Mouse (Mus musculus): ENCODE results near the gene C77080. TPM values are rescaled to one million over a fixed set of nuclear protein-coding genes. Genes with fewer than 3 reads are reported as not detected.
A peak's percentile ranks its signal among the peaks of the same experiment; 100 is the strongest.
"Not testable (repeated sequence)": the region's sequence is repeated elsewhere in the genome, so short reads cannot be mapped to it uniquely, and the experiment has no call there.

Gene C77080
- total RNA-seq, 1 experiment from 2014 or later: 2.7 TPM

DNA sequence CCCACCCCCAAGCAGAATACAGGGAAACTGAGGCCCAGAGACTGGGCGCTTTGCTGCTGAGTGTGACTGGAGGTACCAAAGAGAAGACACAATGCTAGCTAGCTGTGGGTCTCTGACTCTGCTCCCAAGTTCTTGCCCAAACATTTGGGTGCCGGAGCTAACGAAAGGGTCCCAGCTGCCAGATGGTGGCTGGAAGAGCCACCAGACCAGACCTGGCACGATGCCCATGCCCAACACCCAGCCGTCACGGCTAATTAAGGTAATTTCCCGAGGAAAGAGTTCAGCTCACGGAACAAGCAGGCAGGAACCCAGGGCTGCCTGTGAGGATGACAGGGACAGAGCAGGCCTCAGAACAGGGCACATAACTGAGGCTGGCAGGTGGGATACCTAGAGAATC, 33.2 kb downstream of the C77080 start:
- no peak for ATAC-seq (replicated peaks in 1 of 2; ENCODE audit: insufficient read depth in 1 of 2, low FRiP score in 2 of 2, low TSS enrichment in 1 of 2, low read depth in 1 of 2, poor library complexity in 2 of 2, severe bottlenecking in 2 of 2)

DNA sequence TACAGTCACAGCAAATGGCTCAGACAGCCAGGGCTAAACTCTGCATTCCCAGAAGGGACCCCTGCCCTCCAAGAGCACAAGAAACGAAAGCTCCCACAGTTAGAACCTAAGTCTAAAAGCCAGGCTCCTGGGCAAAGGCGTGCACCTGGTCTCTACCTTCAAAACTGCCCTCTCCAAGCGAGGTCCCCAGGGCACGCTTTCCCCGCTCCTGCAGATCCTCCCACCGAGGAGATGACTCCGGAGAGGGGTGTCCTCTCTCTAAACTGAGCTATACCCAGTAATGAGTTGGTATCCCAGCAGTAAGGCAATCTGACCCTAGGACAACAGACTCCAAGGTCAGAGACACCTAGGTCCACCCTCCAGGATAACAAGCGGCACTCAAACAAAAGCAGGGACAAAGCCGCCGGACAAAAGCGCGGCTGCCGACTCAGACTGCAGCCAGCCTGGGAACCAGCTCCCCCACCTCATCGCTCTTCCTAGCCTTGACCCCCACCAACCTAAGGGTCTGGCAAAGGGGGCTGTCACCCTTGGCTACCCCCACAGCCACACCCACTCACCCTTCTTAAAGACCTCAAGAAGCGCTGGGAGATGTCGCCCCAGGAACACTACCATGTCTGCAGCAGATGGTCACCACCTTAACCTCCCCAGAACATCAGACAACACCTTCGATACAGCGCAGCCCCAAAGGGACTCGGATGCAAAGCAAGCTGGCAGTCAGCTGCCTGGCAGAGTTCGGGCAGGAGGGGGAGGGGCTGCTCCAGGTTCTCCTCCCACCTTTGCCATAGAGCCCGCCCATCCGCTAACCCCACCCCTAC, 33.8 kb downstream of the C77080 start:
- no peak for ATAC-seq (replicated peaks in 1 of 2; ENCODE audit: insufficient read depth in 1 of 2, low FRiP score in 2 of 2, low TSS enrichment in 1 of 2, low read depth in 1 of 2, poor library complexity in 2 of 2, severe bottlenecking in 2 of 2)

DNA sequence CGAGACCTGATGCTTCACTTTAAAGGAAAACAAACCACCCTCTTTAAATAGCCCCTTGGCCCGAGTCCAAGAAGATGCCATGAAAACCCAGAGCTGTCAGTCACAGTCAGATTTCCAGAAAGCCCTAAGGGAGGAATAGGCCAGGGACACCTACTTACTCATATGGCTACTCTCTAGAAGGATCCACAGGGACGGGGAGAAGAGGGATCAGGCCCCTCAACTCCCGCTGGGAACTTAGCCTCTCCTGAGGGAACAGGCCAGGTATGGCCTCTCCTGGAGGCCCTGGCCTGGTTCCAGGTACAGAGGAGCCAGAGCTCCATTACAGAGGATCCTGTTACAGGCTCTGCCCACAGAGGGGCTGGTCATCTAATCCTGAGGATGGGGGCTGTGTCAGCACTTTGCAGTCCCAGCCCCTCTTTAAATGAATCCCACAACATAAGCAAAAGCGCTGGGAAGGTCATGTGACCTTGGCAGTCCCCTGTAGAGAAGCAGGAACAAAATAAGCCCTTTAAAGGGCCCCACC, 34.7 kb downstream of the C77080 start:
- ATAC-seq (replicated peaks in 1 of 2; ENCODE audit: insufficient read depth in 1 of 2, low FRiP score in 2 of 2, low TSS enrichment in 1 of 2, low read depth in 1 of 2, poor library complexity in 2 of 2, severe bottlenecking in 2 of 2): no peak

DNA sequence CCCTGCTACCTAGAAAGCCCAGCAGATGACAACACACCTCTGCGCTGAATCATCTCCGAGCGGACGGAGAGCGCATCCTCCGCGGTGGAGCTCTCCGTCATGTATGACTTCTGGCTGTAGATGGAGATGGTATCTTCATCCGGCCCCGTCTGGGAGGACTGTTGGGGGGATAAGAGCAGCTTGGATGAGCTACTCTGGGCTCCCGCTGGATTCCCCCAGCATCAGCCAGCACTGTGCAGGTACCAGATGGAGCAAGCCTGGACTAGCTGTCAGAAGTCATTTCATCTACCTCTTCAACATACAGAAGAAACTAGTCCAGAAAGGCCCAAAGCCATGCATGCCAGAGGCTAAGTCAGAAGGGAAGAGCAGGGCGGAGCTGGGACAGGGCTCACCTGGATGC, 35.9 kb downstream of the C77080 start:
- ATAC-seq (replicated peaks in 1 of 2; ENCODE audit: insufficient read depth in 1 of 2, low FRiP score in 2 of 2, low TSS enrichment in 1 of 2, low read depth in 1 of 2, poor library complexity in 2 of 2, severe bottlenecking in 2 of 2): no peak

DNA sequence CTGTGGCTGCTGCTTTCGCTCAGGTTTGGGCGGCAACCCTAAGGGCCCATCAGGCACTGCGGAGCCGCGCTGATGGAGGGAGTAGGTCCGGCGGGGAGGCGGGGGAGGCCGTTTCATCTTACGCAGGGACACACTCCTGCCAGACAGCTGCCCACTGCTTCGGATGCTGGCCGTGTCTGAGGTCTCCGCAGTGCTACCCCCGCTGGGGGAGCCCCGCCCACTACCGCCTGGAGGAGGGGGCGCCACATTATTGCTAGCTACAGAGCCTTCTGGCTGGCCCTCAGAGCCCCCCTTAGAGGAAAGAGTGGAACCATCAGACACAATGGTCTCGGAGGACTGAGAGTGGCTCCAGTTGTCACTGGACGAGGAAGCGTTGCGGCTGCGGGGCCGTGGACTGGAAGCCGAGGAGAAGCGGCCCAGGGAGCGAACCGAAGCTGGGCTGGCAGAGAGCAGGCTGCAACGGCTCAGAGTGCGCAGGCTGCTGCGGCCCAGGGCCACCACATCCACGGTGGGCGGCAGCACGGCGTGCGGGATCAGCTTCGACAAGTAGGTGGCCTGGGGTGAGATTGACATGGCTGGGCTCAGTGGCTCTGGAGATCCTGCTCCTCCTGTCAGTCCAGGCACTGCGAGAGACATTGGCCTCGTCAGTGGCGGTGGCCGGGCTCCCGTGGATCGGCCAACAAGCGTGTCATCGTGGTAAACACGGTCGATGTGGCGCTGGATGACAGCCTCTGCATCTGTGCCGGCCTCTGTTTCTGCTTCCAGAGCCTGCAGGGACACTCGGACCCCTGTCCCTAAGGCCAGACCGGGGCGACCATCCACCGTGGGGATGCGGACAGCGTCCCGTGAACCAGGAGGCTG, 37.6 kb downstream of the C77080 start:
- no peak for ATAC-seq (replicated peaks in 1 of 2; ENCODE audit: insufficient read depth in 1 of 2, low FRiP score in 2 of 2, low TSS enrichment in 1 of 2, low read depth in 1 of 2, poor library complexity in 2 of 2, severe bottlenecking in 2 of 2)

DNA sequence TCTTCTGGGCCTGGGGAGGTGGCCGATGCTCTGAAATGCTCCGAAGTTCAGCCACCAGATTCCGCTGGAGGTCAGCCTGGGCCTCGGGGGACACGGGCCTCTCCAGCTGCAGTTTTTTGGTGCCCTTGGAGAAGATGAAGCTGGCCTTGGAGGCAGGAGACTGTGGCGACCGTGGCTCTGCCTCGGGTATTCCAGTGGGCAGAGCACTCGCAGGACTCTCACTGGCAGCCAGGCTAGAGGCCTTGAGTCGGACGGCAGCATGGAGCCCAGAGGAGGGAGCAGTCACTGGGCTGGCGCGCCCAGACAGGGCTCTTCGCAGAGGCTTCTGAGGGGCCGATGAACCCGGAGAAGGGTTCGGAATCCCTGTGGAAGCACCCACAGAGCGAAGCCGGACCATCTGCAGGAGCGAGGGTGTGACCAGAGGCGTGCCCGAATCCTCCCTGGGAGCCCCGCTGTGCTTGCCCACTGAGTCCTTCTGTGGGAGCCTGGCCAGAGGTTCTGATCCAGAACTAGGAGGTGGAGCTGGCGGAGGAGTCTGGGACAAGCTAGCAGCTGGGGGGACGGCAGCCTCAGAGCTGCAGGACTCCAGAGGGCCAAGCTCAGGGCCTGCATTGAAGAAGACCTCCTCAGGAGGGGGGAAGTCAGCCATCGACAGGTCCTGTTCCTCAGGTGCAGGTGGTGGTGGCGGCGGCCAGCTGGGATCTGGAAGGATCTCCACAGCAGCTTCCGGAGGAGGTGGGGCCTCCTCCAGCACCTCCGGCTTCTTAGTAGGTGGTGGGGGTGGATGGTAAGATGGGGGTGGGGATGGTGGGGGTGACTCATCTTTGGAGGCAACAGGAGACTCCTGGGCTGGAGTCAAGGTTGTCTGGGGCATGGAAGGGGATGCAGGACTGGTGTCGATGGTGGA, 38.9 kb downstream of the C77080 start:
- no peak for ATAC-seq (replicated peaks in 1 of 2; ENCODE audit: insufficient read depth in 1 of 2, low FRiP score in 2 of 2, low TSS enrichment in 1 of 2, low read depth in 1 of 2, poor library complexity in 2 of 2, severe bottlenecking in 2 of 2)

DNA sequence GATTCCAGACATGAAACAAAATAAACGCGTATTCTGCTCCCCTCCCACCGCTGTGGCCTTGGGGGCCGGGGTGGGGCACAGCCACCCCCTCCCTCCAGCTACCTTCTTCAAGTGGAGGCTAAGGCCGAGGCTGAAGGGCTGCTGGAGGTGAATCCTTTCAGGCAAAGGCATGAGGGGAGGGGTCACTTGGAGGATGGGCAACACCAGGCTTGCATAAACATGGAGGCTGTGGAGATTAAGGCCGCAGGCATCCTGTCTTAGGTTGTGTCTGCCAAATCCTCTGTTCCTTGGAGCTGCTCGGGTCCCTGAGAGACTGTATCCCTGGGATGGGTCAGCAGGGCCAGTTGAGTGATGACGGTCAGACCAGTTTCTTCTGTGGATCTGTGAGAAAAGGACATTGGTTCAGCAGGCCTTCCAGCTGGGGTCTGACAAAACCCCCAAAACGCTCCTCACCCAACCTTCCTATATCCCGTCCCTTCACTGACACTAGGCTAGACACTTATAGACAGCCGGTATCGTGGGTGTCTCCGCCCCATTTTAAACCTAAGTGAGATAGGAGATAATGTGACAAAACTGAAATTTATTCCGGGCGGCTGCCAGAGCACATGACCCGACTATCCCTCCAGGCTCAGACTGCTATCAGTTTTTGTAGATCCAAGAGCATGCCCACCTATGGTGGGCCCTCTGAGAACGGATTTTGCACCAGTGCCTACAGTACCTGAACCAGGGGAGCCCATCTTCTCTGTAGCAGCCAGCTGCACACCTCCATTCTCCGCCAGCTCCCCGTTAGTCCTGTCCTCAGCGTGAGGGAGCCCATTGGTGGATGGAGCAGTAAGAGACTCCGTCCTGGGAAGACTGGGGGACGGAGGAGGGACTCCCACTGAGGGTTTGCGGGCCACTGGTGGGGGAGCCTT, 39.9 kb downstream of the C77080 start:
- ATAC-seq (replicated peaks in 1 of 2; ENCODE audit: insufficient read depth in 1 of 2, low FRiP score in 2 of 2, low TSS enrichment in 1 of 2, low read depth in 1 of 2, poor library complexity in 2 of 2, severe bottlenecking in 2 of 2): no peak

DNA sequence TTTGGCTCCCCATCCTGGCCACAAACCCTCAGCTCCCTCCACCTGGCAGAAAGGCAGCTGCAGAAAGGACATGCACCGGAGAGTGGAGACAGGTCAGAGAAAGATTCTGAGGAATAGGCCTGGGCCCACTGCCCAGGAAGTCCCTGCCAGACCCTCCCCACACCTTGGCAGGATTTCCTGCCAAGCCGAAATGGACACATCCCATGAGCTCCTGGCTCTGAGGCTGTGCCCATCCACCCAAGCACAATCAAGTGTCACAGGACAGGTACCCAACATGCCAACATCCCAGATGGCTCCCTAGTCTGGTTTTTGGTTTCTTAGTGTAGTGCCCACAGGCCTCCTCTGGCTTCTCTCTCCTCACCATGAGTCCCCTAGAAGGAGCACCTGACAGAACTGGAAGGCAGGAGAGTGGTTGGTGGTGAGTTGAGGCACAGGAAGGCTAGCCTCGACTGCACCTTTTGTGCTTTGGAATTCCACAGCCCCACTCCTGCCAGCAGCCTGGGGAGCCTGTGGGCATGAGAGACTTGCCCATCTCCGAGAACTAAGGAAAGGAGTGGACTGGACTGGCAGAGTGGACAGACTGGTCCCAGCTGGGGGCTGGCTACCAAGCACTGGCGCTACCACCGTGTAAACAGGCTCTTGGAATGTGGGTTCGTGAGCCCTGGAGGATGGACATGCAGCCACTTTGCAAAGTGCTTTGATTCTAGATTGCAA, 40.7 kb downstream of the C77080 start:
- ATAC-seq (replicated peaks in 1 of 2; ENCODE audit: insufficient read depth in 1 of 2, low FRiP score in 2 of 2, low TSS enrichment in 1 of 2, low read depth in 1 of 2, poor library complexity in 2 of 2, severe bottlenecking in 2 of 2): no peak

DNA sequence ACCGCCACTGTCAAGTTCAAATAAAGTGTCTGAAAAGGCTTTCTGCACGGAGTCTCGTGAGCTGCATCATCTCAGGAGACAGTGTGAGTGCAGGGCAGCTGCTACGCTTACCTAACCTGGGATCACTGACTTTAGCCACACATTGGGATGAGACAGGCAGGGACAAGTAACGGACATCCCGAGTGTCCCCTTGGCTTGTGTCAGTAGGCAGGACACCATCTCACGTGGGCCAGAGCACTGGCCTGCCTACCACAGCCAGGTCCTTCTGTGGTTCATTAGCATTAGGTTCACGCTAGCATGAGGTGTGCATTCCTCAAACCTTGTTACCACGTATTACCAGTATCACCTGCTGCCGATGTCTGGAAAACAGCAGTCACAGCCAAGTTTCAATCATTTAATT, 42.0 kb downstream of the C77080 start:
- no peak for ATAC-seq (replicated peaks in 1 of 2; ENCODE audit: insufficient read depth in 1 of 2, low FRiP score in 2 of 2, low TSS enrichment in 1 of 2, low read depth in 1 of 2, poor library complexity in 2 of 2, severe bottlenecking in 2 of 2)

DNA sequence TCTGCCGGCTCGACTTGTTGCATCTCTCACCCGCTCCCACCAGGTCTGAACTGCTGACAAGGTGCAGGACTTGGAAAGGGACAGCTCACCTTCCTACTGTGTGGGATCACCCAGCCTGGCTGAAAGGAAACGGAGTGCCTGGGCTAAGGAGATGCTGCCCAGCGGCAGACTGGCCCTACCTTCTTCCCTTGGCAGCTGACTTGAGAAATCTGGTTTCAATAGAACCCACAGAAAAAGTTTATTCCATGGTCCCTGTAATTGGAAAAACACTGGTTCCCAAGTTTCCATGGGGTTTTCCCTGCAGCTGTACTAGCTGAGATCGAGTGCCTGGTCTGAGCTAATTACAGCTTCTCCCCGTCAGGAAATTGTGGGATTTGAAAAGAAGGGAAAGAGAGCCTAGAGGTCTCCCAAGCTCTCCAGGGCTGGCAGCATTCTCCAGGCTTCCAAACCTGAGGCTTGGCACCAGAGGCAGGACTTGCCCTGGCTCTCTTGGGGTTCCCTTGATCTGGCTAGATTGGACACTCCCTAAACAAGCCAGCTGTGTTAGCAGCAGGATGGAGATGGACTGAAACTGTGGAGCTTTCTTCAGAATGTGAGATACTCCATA, 42.5 kb downstream of the C77080 start:
- ATAC-seq (replicated peaks in 1 of 2; ENCODE audit: insufficient read depth in 1 of 2, low FRiP score in 2 of 2, low TSS enrichment in 1 of 2, low read depth in 1 of 2, poor library complexity in 2 of 2, severe bottlenecking in 2 of 2): no peak

DNA sequence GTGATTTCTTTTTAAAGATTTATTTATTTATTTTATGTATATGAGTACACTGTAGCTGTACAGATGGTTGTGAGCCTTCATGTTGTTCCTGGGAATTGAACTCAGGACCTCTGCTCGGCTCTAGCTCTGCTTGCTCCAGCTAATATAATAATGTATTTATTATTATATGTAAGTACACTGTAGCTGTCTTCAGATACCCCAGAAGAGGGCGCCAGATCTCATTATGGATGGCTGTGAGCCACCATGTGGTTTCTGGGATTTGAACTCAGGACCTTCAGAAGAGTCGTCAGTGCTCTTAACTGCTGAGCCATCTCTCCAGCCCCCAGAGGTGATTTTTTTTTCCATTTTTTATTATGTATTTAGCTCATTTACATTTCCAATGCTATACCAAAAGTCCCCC, 48.7 kb downstream of the C77080 start:
- not testable (repeated sequence) for ATAC-seq (replicated peaks in 1 of 2; ENCODE audit: insufficient read depth in 1 of 2, low FRiP score in 2 of 2, low TSS enrichment in 1 of 2, low read depth in 1 of 2, poor library complexity in 2 of 2, severe bottlenecking in 2 of 2)

DNA sequence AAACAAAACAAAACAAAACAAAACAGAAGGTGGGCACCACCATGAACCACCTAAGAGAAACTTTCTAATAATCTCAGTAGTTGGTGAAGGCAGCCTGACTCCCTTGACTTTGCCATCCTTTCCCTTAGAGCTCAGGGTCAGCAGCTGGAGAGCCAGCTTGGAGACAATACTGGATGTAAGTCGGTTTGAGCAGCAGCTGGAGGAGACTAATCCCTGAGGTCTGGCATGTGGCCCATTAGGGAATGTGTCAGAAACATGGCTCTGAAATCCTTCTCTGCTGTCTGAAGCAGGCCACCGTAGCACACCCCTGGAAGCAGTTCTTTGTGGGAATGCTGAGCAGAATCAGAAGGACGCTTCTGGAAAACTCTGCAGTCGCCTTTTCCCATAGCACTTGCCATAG, 49.7 kb downstream of the C77080 start:
- no peak for ATAC-seq (replicated peaks in 1 of 2; ENCODE audit: insufficient read depth in 1 of 2, low FRiP score in 2 of 2, low TSS enrichment in 1 of 2, low read depth in 1 of 2, poor library complexity in 2 of 2, severe bottlenecking in 2 of 2)

DNA sequence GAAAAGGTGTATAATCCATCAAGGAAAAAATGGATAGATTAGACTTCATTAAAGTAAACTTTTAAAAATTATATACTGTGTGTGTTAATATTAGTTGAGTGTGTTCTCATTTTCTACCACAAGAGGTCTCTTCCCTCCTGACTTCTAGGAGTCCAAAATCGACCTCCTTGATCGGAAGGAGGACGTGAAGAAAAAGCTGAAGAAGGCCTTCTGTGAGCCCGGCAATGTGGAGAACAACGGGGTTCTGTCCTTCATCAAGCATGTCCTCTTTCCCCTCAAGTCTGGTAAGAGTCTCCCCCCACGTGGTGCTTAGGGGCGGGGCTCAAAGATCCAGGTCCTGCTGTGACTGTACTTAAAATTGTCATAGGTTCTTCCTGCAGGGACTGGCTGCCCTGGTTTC, 51.7 kb downstream of the C77080 start:
- 0 out of 4 replicates have a peak, but pooled peaks of 1 of the 2 experiments have one; percentile 27 for ATAC-seq (replicated peaks in 1 of 2; ENCODE audit: insufficient read depth in 1 of 2, low FRiP score in 2 of 2, low TSS enrichment in 1 of 2, low read depth in 1 of 2, poor library complexity in 2 of 2, severe bottlenecking in 2 of 2)

DNA sequence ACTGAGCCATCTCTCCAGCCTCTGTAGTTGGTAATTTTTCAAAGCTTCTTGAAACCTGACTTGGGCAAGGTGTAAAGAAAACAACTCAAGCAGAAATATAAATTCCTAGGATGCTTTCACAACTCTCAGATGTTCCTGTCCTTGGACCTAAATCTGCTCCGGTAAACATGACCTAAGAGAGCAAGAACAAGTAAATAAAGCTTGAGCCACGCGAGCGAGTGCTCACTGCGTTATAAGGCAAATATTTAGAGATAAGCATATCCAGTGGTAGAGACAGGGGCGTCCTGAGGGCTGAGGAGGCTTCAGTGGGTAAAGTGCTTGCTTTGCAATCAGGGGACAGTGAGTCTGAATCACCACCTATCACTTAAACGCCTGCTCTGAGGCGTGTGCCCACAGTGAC, 54.4 kb downstream of the C77080 start:
- ATAC-seq (replicated peaks in 1 of 2; ENCODE audit: insufficient read depth in 1 of 2, low FRiP score in 2 of 2, low TSS enrichment in 1 of 2, low read depth in 1 of 2, poor library complexity in 2 of 2, severe bottlenecking in 2 of 2): no peak

DNA sequence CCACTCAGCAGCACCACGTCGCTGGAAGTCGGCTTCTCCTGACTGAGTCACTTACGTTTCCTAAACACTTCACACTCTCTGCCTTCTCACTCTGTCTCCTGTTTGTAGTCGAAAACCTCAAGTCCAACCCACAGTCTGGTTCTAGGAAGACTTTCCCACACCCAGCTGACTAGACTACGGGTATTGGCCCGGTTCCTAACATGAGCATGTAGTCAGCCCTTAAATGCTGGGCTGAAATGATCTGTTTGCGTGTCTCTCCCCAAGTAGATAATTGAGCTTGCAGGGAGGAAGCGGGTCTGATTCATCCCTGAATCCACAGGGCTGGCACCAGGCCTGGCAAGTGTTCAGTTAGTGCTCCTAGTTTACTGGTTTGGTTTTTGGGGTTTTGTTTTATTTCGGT, 56.5 kb downstream of the C77080 start:
- no peak for ATAC-seq (replicated peaks in 1 of 2; ENCODE audit: insufficient read depth in 1 of 2, low FRiP score in 2 of 2, low TSS enrichment in 1 of 2, low read depth in 1 of 2, poor library complexity in 2 of 2, severe bottlenecking in 2 of 2)

DNA sequence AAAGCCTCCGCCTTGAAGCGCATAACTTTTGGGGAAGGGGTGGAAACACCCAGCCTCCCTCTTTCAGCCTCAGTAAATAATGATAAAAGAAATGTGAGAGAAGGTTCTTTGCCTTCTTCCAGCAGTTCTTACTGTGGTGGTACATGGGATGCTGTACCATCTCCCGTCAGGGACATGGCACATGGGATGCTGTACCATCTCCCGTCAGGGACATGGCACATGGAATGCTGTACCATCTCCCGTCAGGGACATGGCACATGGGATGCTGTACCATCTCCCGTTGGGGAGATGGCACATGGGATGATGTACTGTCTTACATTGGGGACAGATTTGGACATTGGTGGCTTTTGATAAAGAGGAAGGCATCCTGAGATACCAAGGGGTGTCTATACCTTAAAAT, 63.7 kb downstream of the C77080 start:
- no peak for ATAC-seq (replicated peaks in 1 of 2; ENCODE audit: insufficient read depth in 1 of 2, low FRiP score in 2 of 2, low TSS enrichment in 1 of 2, low read depth in 1 of 2, poor library complexity in 2 of 2, severe bottlenecking in 2 of 2)

All from hematopoietic stem cell, adult 5-6 weeks (primary cell).